Mouse (Mus musculus) gastrocnemius, postnatal 10 days (tissue): ENCODE measurements around the gene Plcb1. TPM values are rescaled to one million over a fixed set of nuclear protein-coding genes. Genes with fewer than 3 reads are reported as not detected.
A peak's percentile ranks its signal among the peaks of the same experiment; 100 is the strongest.
"Not testable (repeated sequence)": the region's sequence is repeated elsewhere in the genome, so short reads cannot be mapped to it uniquely, and the experiment has no call there.

Source experiments
- DNase-seq: peaks from one replicate; pipeline ENCODE4 v3.0.0; 2021; ENCODE audit warnings: mixed read lengths
- total RNA-seq, 2 experiments: library from RNA; stranded (reverse); gene quantifications; 2 replicates each; pipeline ENCODE4 v1.2.3; 2021

The Plcb1 gene
- total RNA-seq, 2 experiments from 2014 or later = 3.1 to 5.6 TPM

DNA sequence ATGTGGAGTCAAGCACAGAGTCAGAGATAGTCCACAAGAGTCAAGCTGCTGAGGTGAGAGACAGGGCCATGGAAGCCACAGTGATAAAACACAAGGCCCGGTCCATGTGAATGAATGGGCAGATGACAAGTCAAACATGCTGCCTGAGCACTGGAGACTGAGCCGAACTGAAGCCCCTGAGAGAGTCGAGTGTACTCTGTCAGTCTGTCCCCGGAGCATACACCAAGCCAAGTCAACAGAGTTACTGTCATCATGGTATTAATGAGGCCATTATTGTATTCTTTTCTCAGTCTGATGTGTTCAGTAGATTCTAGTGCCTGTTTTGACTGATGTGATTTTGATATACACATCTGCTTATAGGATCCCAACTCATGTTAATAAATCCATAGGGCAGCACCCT is 521.9 kb downstream of the Plcb1 start:
- no peak for DNase-seq

DNA sequence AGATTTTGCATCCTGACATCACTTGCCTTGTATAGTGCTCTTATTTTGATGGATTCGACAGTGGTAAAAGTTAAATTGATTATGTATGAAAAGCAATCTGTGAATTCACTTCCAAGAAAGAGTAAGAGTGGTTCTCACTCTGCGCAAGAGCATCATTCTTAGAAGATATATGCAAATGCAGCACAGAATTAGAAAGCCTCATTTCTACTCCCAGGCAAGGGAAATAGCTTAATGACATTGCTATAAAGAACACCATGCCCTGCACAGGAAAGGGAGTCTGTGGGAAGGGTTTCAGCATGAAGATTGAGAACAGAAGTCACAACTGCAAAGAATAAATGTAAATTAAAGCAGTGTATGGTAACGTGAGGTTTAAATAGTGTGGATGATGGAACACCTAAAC is 530.1 kb downstream of the Plcb1 start:
- DNase-seq = no peak

DNA sequence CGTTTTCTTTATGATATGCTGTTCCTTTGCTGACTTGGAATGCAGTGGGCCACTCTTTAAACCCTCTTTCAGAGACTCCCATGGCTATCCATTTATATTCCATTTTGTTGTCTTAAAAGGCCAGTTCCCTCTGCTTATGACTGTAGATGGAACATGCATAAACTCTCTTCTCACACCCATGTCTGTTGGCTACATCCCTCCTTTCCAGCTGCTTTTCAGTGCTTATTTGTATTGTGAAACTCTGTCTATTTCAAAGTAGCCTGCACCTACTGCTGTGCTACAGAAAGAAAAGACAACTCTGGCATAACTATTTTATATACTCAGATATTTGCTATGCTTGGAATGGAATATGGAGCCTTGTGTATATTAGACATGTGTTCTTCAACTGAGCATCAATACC is 532.3 kb downstream of the Plcb1 start:
- no peak for DNase-seq

DNA sequence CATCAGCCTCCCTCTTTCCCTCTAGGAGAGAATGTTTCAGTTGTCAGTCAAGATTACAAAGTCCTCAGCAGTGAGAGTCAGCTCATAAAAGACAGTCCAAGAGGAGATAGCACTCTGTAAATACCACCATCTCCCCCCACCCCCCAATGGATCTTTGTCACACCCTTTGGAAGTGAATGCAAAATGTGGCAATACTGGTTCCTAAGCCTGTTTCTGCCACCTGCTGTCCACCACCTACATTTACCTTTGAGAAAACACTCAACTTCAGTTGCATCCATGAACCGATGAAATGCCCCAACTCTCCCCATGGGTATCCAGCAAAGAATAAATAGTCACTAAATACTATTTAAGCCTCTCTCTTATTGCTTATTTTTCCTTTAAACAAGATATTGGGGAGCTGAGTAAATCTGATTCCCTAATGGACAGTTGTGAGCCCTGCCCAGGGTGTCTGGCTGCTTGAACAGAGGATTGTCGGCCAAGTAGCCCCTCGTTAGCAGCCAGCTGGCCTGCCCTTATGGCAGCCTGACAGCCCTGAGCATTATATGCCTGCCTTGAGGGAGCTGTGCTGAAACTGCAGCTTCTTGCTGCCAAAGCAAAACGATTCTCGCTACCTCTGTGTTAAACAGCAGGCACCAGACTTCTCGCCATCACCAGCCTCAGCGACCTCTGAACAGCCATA is 537.5 kb downstream of the Plcb1 start:
- DNase-seq = peak; percentile 10

DNA sequence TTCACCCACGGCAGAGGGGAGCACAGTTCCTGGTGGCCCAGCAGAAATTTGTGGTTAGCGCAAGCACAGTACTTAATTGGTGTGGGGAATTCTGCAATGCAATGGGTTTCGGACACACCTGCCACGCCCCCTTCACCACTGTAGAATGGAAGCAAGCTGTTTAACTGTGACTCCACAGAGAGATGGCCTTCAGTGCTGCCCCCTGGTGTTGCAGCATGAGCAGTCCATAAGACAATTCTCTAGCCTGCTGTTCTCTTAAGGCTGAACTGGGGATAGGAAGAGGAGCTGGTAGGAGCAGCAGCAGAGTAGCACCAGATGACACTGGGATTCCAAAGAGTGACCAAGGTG is 538.1 kb downstream of the Plcb1 start:
- peak; percentile 86 for DNase-seq

DNA sequence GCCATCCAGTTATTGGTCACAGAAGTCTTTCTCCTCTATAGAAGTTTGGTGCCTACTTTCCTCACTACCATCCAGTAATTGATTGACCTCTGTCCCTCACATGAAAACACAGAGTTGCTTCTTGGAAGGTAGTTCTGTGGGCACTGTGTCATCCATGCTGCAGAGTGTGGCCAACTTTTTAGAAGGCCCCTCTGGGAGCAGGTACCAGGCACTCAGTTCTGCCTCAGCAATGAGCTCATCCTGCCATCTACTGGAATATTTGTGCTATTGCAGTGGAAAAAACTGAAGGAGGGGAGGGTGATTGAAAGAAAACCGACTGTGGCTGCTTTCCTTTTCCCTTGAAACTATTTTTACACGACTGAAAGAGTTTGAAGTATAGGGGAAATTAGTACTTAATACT is 542.9 kb downstream of the Plcb1 start:
- no peak for DNase-seq

DNA sequence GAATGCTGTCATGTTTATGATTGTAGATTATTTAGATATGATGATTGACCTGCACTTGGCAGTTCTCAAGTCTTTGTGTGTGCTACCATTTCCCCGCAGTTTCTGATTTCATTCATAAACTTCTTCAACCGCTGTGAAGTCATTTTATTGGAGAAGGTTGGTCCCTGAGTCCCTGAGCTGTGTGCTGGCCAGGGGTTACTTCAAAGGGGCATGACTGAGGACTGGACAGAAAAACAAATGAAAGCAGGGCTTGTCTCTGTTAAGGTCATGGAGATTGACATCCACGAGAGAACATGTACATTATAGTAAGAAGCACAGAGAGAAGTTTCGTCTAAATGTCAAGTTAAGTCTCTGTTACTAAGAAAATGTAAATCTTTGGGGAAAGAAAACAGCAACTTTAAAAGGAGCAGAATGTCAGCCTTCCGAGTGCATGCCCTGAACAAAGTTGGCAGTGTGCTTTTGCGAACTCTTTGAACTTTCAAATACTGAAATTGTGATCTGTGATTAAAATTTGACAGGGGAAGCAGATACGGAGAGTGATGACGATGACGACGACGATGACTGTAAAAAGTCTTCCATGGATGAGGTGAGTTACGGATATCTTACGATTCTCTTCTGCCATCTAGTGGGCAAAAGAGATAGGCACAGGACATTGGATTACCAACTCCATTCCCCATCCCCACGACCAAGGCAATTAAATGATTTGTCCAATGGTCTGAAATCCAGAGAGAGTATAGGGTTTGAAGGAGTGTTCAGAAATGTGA is 544.1 kb downstream of the Plcb1 start:
- no peak for DNase-seq

DNA sequence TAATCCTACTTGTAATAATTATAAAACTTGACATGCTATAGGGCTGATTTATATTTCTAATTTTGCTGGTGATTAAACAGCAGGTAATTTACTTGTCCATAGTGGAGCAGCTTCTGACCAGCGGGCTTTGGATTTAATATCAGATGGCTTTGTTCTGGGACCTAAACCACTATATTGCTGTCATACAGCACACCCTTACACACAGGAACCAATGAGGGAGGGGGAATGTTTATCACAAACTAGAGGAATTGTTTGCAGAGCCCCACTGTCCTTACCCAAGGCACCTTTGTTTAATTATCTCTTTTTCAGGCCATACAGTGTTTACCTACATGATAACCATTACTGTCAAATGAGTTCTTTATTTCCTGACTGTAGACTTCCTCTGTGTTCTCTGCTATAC is 546.0 kb downstream of the Plcb1 start:
- DNase-seq = no peak

DNA sequence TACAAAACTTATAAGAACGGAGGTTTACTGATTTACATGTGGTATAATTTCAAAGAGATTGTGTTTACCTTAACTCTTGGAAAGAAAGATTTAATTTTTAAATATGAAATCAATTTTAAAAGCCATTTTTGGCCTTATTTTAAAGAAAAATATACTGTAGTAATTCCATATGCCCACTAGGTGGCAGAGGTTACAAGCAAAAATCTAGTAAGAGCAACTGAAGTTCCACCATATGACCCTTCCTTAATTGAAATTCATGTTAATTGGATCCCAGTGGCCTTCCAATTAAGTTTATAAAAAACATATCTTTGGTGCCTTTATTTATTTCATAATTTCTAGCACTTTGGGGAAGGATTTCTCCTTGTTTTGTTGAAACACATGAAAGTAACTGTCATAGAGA is 570.4 kb downstream of the Plcb1 start:
- DNase-seq = no peak

DNA sequence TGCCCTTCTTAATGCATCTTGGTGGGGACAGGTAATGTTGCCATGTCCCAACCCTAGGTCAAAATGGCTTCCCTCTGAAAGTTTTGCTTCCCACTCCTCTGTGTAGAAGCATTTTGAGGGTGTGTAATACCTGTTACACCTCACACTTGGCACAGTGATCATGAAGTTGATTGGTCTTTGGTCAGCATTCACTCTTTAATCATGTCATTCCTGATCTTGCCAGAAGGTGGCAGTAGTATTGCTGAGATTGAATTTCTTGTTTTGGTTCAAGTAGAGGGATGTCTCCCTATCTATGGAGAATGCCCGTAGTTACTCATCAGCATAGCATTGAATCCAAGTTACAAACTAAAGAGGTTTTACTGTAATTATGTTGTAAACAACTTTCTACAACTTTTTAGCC is 575.9 kb downstream of the Plcb1 start:
- DNase-seq = no peak

DNA sequence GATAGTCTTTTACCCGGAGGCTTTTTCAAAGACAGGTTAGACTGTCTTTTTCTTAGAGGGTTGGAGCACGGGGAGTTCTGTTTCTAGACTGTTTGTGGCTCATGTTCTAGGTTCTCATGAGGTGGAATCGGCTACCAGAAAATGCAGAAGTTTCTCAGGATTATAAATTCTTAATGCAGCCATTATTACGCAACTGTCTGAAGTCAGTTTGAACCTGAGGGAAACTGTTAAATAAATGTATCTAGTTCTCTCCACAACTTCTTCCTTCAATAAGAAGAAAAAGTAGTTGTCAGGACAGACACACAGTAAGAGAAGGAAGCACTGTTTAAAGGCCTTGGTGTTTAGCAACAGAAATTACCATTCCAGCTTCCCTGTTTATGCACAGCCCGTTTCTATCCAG is 577.1 kb downstream of the Plcb1 start:
- no peak for DNase-seq

DNA sequence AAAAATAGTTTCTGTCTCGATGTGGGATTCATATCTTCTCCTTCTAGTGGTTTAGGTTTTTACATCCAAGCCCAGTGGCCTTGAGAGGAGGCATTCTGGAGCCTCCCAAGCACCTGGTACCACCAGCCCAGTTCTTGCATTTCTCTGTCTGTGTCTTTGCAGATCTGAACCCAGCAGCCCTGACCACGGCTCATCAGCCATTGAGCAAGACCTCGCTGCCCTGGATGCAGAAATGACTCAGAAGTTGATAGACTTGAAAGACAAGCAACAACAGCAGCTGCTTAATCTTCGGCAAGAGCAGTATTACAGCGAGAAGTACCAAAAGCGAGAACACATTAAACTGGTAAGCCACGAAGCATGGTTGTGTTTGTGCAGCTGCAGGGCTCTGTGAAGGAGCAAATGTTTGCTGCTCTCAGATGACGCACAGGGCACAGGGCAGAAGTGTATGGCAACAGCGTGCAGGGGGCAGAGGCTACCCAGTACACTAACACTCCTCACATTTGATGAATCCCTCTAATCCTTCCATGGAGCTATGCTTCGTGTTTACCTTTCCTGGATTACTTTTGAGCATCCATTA is 584.5 kb downstream of the Plcb1 start:
- no peak for DNase-seq

DNA sequence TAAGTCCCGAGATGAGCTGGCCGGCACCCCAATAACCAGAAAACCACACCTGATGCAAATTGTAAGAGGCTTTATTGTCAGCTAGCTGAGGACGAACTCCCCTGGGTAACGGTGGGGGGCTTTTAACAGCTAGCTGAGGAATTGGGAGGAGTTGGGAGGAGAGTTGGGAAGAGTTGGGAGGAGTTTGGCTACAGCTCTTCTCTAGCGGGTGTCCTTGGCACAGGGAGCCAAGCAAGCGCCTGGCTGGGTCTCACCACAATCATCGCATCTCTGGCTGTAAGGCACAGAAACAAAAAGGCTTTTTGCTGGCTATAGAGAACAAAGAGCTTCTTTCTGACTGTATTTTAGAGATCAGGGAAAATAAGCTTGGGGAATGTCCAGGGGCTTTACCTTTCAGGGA is 594.9 kb downstream of the Plcb1 start:
- DNase-seq = not testable (repeated sequence)

DNA sequence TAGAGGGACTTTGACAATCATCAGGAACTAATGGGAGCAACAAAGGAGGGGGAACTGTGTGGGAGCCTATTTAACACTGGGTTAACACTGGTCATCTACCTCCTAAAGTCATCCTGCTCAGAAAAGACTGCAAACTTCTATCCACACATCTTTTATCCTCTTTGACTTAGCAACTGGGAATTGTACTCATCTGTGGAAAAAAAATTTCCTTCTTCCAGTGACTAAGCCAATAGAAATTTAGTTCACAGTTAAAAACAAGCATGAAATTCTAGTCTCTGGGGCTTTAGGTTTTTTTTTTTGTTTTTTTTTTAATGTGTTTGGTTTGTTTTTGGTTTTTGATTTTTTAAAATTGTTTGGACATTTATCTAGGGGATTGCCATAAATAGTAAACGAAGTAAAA is 595.5 kb downstream of the Plcb1 start:
- no peak for DNase-seq

DNA sequence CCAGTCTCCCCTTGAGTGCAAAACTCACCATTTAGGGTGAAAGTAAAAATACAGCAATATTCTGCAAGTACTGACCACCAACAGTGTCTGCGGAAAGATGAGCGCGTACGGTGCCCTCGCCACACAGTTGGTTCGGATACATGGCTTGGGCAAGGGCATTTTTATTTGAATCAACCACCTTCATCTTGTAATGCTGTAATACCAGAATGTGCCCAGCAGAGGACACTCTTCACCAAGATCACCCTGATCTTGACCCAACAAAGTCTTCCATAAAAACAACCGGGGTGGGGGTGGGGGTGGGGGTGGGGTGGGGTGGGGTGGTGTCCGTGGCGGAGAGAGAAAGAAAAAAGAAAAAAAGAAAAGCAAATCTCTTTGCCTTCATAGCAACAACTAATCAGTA is 602.1 kb downstream of the Plcb1 start:
- DNase-seq = peak; percentile 6

DNA sequence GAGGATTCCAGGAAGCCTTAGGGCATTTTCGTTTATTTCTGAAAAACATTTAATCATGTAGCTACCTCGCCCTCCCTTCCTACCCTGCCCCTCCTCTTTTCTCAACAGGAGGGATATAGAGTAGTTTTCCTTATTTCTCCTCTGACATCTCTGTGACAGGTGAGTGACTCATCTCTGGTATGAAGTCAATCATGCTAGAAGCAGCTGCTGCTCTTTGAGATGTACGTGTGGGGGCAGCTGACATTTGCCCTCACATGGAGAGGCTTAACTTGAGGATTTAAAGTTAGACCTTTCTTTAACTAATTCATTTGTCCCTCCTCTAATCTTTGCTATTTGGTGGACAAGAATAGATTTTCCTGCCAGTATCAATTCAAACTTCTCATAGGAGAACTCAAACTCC is 608.8 kb downstream of the Plcb1 start:
- DNase-seq = no peak

DNA sequence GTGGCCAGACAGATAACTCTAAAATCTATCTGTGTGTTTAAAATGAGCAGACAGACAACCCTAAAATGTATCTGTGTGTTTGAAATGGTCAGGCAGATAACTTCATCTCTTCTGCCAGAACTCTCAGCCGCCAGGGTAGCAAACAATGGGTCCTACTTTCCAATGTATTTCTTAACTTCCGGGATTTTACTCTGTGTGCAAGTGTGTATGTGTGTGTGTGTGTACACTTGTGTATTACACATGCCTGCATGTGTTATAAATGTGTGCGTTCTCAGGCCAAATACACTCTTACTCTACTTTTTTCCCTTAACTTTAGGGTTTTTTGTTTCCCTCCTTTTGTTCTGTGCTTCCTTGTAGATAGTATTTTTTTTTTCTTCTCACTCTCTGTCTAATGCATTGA is 610.5 kb downstream of the Plcb1 start:
- no peak for DNase-seq

DNA sequence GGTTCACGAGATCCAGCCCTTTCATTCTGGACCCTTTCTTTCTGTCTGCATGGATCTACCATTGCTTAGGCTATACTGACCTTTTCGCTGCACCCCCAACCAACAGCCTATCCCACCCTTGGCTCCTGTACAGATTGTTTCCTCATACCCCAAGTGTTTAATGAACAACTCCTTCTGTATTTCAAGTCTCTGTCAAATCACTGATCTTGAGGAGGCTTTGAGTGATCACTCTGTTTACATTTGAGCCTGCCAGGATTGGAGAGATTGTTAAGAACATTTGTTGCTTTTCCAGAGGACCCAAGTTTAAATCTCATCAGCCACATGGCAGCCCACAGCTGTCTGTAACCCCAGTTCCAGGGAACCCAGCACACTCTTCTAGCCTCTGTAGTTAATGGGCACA is 612.1 kb downstream of the Plcb1 start:
- no peak for DNase-seq

DNA sequence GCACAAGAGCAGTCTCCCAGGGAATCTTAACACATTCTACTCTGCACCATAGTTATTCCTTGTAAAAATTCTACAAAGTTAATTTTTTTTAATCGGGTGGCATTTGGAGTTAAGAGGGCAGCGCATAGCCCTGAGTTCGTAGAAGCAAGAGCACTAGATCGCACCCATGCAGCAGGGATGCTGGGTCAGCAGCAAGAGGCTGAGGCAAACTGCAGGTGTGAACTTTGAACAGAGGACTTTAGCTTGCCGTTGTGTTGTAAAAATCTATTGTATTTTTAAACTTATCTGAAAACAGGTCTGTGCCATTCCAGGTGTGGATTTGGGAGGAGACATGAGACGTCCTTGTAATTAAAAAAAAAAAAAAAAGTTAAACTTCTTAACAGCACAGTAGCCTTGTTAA is 613.9 kb downstream of the Plcb1 start:
- no peak for DNase-seq

DNA sequence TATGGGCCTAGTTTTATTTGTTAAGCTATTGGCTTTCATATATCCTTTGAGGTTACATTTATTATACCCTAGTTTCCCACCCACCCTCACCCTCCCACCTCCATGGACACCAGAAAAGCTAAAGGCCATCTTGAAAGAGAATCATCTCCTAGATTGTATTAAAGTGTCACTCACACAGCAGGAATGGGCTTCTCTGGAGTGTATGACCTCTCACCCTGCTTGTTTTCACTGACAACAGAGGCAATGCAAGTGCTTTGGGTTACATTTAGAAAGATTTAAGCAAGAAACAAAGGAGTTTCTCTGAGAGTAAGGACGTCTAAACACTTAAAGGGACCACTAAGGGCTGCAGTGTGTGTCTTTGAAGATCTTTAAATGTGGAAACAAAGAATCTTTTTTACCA is 617.0 kb downstream of the Plcb1 start:
- DNase-seq = no peak

DNA sequence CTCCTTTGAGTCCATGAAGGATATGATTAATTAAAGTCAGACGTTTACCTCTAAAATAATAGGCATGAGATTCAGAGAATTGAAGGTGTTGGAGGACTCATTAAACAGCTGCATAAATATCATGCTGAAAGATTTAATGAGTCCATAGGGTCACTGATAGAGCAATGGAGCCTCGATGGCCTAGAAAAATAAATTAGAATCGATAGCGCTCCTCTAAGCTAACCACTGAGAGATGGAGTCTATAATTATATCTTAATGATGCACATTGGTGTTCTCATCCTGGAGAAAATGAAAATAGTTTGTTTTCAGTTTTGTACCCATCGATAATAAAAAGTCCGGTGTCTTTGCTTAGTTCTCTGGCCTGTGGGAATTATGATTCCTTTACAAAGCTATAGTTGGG is 617.5 kb downstream of the Plcb1 start:
- no peak for DNase-seq

DNA sequence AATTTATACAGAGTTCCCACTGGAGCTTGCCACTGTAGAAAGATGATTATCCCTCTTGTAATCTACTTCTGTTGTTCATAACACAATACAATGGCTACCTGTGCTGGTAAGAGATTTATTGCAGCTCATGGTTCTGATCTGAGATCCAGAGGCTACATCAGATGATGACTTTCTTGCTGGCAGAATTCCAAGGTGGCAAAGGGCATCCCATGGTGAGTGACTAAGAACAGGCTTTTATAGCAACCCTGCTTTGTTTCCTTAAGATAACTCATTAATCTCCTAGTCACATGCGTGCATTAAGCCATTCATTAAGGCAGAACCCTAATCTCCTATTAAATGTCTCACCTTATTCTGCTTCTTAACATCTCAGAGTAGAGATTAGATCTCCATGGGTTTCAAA is 618.2 kb downstream of the Plcb1 start:
- DNase-seq = no peak

DNA sequence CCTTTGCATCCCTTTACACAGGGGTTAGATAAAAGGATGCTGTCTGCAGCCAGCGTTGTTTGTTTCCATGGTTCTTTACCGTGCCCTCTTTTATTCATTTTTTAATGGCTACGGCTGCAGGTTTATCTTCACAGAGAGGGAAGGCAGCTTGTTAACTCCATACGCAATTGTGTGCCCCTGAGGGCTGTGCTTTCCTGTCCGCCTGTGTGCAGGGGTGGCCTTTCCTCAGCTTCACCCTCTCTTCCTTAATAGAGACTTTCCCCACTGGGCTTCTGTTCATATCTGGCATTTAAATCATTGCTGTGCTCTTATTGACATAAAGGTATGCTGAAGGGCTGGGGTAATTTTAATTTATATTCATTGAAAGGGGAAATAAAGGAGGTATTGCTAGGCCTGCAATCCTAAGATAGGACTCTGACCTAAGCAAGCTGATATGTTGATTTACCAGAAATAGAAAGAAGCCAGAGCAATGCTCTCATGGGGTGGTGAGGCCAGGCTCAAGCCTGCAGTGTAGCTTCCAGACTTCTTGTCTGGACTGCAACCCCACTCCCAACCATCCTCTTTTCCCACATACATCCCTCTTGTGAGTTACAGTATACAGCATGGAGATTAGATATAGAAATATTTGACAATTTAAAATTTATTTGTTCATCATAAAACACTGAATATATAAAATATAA is 623.7 kb downstream of the Plcb1 start:
- no peak for DNase-seq
